Mouse (Mus musculus) liver, postnatal 0 days (tissue): ENCODE results near the gene 9530003J23Rik. TPM values are rescaled to one million over a fixed set of nuclear protein-coding genes. Genes with fewer than 3 reads are reported as not detected.
A peak's percentile ranks its signal among the peaks of the same experiment; 100 is the strongest.

Experiments
- ATAC-seq: fragments of 200-750 bp; cut with Nextera tagmentation; 2 replicates; pipeline ENCODE4 v1.8.0; 2017; ENCODE audit warnings: mild to moderate bottlenecking, moderate library complexity
- DNase-seq: peaks from one replicate; pipeline ENCODE4 v3.0.0-alpha.2; 2016
- H3K27ac ChIP-seq: fragments of 300-500 bp; sonication (generic); 2 replicates; pipeline ENCODE4 v1.5.1; 2014; ENCODE audit warnings: antibody characterized with exemption, moderate library complexity, mild to moderate bottlenecking, low read depth
- H3K27me3 ChIP-seq: fragments of 300-500 bp; sonication (generic); 2 replicates; pipeline ENCODE4 v1.6.1; 2014; ENCODE audit warnings: low read length, control low read depth, mixed read lengths; ENCODE audit not compliant: insufficient read depth
- H3K36me3 ChIP-seq: fragments of 300-500 bp; sonication (generic); replicated peaks from 2 replicates; pipeline ENCODE4 v1.6.1; 2014; ENCODE audit warnings: mild to moderate bottlenecking, control low read depth, low read length, moderate library complexity, mixed read lengths; ENCODE audit not compliant: insufficient read depth
- H3K4me1 ChIP-seq: fragments of 300-500 bp; sonication (generic); 2 replicates; pipeline ENCODE4 v1.6.1; 2014; ENCODE audit warnings: antibody characterized with exemption, mild to moderate bottlenecking, control low read depth; ENCODE audit not compliant: insufficient read depth
- H3K4me2 ChIP-seq: fragments of 300-500 bp; sonication (generic); 2 replicates; pipeline ENCODE4 v1.6.1; 2014; ENCODE audit warnings: low read depth, mild to moderate bottlenecking, low read length, moderate library complexity, mixed read lengths
- H3K4me3 ChIP-seq: fragments of 300-500 bp; sonication (generic); 2 replicates; pipeline ENCODE4 v1.5.1; 2014; ENCODE audit warnings: low read depth, low read length
- H3K9ac ChIP-seq: fragments of 300-500 bp; sonication (generic); replicated peaks from 2 replicates; pipeline ENCODE4 v1.6.1; 2014; ENCODE audit warnings: mild to moderate bottlenecking, moderate library complexity
- H3K9me3 ChIP-seq: fragments of 300-500 bp; sonication (generic); 2 replicates; pipeline ENCODE4 v1.6.1; 2016; ENCODE audit warnings: mild to moderate bottlenecking, control low read depth, low read length, mixed read lengths
- CTCF ChIP-seq: sonication (generic); IDR thresholded peaks from 2 replicates; pipeline ENCODE4 v1.5.1; 2016; ENCODE audit warnings: antibody characterized with exemption, low read depth
- EP300 ChIP-seq: IDR thresholded peaks from 2 replicates; pipeline ENCODE4 v1.6.1; 2016; ENCODE audit warnings: antibody characterized with exemption, low read depth, mild to moderate bottlenecking
- WGBS: fragments of 180-500 bp; shearing (Covaris S2); extraction: QIAGEN DNeasy Blood & Tissue Kit; methylation state at CpG from one replicate; pipeline ENCODE4 v1.1.7; 2014; ENCODE audit not compliant: insufficient replicate concordance; 5-methylcytosine and 5-hydroxymethylcytosine counted together
- polyA plus RNA-seq: library from polyadenylated mRNA; unstranded; fragments of >200 nt; fragmentation: Nextera tagmentation; extraction: Ambion mirVana; gene quantifications from 2 replicates; pipeline ENCODE4 v1.2.1, GENCODE M21; 2015

The 9530003J23Rik gene
- polyA plus RNA-seq, 1 experiment from 2014 or later, result not detected

- 79% methylated on average over 3 of the region's 3 CpGs for WGBS
These were observed 12.5 kb downstream of the 9530003J23Rik start for GRCm38 (mm10) chr10:117226002-117226401.

DNA sequence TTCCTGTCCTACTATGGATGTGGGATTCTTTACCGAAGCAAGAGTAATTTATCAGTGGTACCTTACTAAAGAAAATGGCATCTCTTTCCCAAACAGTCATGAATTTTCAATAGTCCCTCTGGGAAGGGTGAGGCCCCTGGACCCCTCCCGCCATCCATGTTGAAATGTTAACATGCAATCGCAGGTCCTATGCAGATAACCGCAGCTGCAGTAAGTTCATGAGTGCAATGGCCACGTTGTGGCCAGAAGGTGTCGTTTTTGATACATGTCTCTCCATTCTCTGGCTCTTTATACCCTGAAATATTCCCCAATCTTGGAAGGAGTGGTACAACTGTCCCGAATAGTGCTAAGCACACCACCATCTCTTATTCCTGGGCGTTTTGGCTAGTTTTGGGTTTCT is 13.4 kb downstream of the 9530003J23Rik start:
- H3K4me1 ChIP-seq, result peaks cover 19% of the 10 kb centered on the region
- H3K9me3 ChIP-seq, result no peaks in the 10 kb centered on the region
- peak overlapping the region; percentile 88 for H3K4me3 ChIP-seq
- no peak for TF ChIP-seq EP300
- TF ChIP-seq CTCF, result peak; percentile 35
- WGBS, result 49% methylated on average over 8 of the region's 8 CpGs
- H3K36me3 ChIP-seq, result peaks cover 24% of the 10 kb centered on the region
- DNase-seq (no peak), ATAC-seq (no peak)
- H3K27ac ChIP-seq, result 0 out of 2 replicates have a peak overlapping the region, but pooled peaks have one; percentile 99
- H3K27me3 ChIP-seq, result no peaks in the 10 kb centered on the region
- no peak overlapping the region for H3K9ac ChIP-seq
- H3K4me2 ChIP-seq, result peak overlapping the region; percentile 94

More at GRCm38 (mm10) chr10:117226002-117226401, 12.5 kb downstream of the 9530003J23Rik start:
- DNase-seq (no peak), ATAC-seq (no peak)
- Histone ChIP-seq H3K4me1 (peaks cover 19% of the 10 kb centered on the region), H3K36me3 (peaks cover 16% of the 10 kb centered on the region), H3K27me3 (no peaks in the 10 kb centered on the region), H3K4me3 (no peak overlapping the region), H3K9me3 (no peaks in the 10 kb centered on the region), H3K27ac (no peak overlapping the region), H3K4me2 (no peak overlapping the region), H3K9ac (no peak overlapping the region)
- TF ChIP-seq EP300 (no peak), CTCF (no peak)

DNA sequence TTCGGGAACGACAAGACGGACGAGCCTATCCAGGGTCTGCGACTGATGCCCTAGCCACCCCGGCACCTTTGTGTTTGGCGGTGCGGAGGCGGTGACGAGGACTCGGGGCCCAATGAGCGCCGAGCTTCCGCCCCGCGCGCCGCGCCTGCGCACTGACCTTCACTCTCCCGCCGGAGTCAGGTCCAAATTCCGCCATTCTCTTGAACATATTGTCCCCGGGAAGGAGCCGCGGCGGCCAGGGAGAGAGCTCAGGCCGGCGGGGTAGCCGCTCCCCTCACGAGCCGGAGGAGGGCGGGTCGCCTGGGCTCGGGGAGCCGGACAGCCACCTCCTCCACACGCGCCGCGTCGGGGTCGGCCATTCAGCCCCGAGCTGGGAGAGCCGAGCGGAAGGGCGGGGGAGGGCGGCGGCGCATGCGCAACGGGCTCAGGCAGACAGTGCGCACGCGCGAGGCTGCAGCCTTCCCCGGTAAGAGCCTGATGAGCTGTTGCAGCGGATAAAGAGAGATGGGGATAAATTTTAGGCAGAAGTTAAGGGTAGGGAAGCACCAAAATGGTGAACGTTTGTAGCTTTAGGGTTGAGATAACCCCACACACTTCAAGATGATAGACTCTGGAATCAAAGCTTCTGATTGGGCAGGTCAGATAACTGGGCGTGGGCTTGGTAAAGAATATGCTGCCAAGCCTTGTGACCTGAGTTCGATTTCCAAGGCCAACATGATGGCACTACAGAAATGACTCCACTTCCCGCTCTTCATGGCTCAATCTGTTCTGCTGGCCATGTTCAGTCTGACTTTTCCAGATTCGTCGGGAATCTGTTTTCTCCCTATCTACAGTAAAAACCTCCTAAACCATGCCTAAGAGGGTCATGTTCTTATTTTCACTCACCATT is 14.2 kb downstream of the 9530003J23Rik start, which contains the start of gene Yeats4:
Gene Yeats4 (minus strand): TSS at position 406 of the 889 bp plus-strand sequence.
- peak; percentile 96 for DNase-seq
- WGBS, result 1% methylated on average over 62 of the region's 63 CpGs
- Histone ChIP-seq H3K9ac (peak within 1 kb of the TSS; percentile 97), H3K4me1 (peaks cover 19% of the 10 kb centered on the region), H3K4me3 (peak within 1 kb of the TSS; percentile 88), H3K4me2 (peak within 1 kb of the TSS; percentile 94), H3K36me3 (peaks cover 31% of the 10 kb centered on the region), H3K9me3 (no peaks in the 10 kb centered on the region), H3K27me3 (no peaks in the 10 kb centered on the region), H3K27ac (peak within 1 kb of the TSS; percentile 99)
- no peak for TF ChIP-seq CTCF
- TF ChIP-seq EP300, result no peak
- peak; percentile 97 for ATAC-seq

GRCm38 (mm10) chr10:117223758-117224101 is 14.8 kb downstream of the 9530003J23Rik start:
- H3K4me2 ChIP-seq, result peak overlapping the region; percentile 94
- H3K9ac ChIP-seq, result peak overlapping the region; percentile 97
- H3K27ac ChIP-seq, result peak overlapping the region; percentile 99
- ATAC-seq (no peak), DNase-seq (no peak)
- TF ChIP-seq EP300 (no peak), CTCF (no peak)
- 1% methylated on average over 9 of the region's 9 CpGs for WGBS
- H3K4me1 ChIP-seq, result peaks cover 19% of the 10 kb centered on the region
- H3K9me3 ChIP-seq, result no peaks in the 10 kb centered on the region
- H3K4me3 ChIP-seq, result peak overlapping the region; percentile 88
- H3K36me3 ChIP-seq, result peaks cover 32% of the 10 kb centered on the region
- no peaks in the 10 kb centered on the region for H3K27me3 ChIP-seq

DNA sequence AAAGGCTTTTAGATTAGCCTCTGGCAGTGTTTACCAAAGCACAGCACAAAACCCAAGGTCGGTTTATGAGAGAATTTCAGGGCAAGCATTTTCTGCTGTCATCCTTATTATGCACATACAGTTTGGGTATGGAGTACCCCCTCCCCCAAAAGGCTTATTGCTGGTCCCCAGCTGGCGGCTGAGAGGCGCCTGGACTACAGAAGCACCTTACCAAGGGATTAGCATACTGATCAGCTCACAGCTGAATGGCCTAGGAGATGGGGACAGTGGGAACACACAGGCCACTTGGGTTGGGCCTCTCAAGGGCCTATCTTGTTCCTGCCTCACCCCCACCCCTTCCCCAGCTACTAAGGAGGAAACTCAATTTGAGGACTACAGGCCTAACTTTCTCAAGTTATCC is 15.7 kb downstream of the 9530003J23Rik start:
- Histone ChIP-seq H3K9me3 (no peaks in the 10 kb centered on the region), H3K36me3 (peaks cover 38% of the 10 kb centered on the region), H3K4me3 (no peak overlapping the region), H3K9ac (0 out of 2 replicates have a peak overlapping the region, but pooled peaks have one; percentile 2), H3K4me1 (peaks cover 19% of the 10 kb centered on the region), H3K27ac (no peak overlapping the region), H3K27me3 (no peaks in the 10 kb centered on the region), H3K4me2 (peak overlapping the region; percentile 94; the same call in 1 of the 2 replicates)
- DNase-seq (no peak), ATAC-seq (no peak)
- 77% methylated on average over 3 of the region's 3 CpGs for WGBS
- no peak for TF ChIP-seq CTCF
- no peak for TF ChIP-seq EP300

GRCm38 (mm10) chr10:117218351-117218750 is 20.2 kb downstream of the 9530003J23Rik start:
- H3K4me1 ChIP-seq, result peaks cover 7% of the 10 kb centered on the region
- no peak overlapping the region for H3K27ac ChIP-seq
- no peaks in the 10 kb centered on the region for H3K9me3 ChIP-seq
- TF ChIP-seq CTCF (no peak), EP300 (no peak)
- no peak overlapping the region for H3K4me3 ChIP-seq
- 95% methylated on average over 8 of the region's 8 CpGs for WGBS
- ATAC-seq (no peak), DNase-seq (no peak)
- H3K36me3 ChIP-seq, result peaks cover 70% of the 10 kb centered on the region
- no peak overlapping the region for H3K9ac ChIP-seq
- H3K4me2 ChIP-seq, result no peak overlapping the region
- H3K27me3 ChIP-seq, result no peaks in the 10 kb centered on the region
